Mouse (Mus musculus): ENCODE results near the gene Zfp263. TPM values are rescaled to one million over a fixed set of nuclear protein-coding genes. Genes with fewer than 3 reads are reported as not detected.
A peak's percentile ranks its signal among the peaks of the same experiment; 100 is the strongest.

Zfp263 gene
- 10 to 100 TPM in 1 of 2 experiments, 1 to 10 TPM in 1; 9.2 to 11.9 TPM for total RNA-seq (2021)
- long read RNA-seq, experiment 1, transcript Zfp263-201 (6 exons, 3,241 nt): major isoform, 5 of 7 reads
- long read RNA-seq, experiment 1, partial matches to known transcripts: 0 of 7 reads
- long read RNA-seq, experiment 1, other reads (novel, unspliced or antisense): 0 of 7 reads
- long read RNA-seq, experiment 2, transcript Zfp263-201 (6 exons, 3,241 nt): major isoform, 5 of 5 reads
- long read RNA-seq, experiment 2, partial matches to known transcripts: 0 of 5 reads
- long read RNA-seq, experiment 2, other reads (novel, unspliced or antisense): 0 of 5 reads

DNA sequence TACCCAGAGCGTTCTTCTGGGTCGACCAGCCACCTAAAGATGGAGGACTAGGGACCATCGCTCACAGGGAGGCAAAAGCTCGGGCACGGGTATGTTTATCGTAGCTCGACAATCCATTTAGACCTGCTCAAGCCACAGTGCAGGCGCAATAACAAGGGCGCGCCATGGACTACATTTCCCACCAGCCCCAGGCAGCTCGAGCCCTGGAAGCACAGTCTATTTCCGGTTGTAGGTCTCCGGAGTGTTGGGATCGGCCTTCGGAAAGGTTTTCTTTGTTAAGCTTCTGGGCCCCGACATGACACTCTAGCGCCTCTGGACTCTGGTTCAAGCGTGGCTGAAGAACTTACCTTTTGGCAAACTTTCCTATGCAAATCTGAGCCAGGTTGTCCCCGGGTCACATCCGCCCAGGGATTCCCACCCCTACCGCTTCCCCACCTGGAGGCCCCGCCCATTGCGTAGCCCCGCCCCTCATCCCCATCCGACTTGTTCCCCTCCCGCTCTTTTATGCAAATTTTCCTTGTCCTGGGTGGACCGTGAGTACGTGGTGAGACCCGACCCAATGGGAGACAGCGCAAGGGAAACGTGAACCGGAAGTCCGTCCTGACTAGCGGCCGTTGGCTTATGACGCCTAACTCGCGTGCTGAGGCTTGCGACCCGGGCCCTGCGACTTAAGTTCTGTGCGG, at the start of gene Zfp263:
TSS of gene Zfp263 (plus strand) at position 591 of the 683 bp plus-strand sequence.
- peak; percentile 86 for DNase-seq

DNA sequence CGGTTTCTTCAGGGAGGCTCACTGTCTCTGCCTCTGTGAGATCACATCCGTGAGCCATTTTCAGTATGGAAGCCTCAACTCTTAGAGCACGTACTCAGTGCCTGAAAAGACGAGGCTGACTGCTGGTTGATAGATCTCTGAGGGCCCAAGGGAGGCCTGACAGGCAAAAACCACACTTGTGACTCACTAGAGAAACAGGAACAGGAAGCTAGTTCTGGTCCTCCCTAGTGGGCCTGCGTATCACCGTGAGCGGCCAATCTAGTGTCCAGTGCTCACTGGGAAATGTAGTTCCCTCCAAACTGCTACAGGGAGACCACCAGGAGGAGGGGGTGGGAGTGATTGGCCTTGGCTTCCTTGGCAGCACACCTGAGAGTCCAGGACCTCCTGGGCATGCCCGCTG, 44.6 kb upstream of the Zfp263 start:
- no peak for DNase-seq

GRCm38 (mm10) chr16:3700893-3701292, 43.0 kb upstream of the Zfp263 start:
- no peak for DNase-seq

DNA sequence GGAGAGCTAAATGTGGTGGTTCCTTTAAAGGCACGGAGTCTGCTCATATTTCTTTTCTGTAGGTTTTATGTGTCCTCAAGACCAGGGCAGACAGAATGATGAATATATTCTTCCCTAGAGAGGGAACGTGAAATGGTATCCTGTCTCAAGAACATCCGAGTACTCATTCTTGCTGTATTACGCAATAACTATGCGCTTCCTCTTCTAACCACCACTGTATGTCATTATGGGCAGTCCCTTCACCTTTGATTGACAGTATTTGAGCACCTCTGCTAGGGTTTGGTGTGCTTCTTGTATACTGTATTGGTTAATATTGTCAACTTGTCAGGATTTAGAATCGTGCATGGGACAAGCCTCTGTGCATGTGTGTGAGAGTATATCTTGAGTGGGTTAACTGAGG, 37.2 kb upstream of the Zfp263 start:
- no peak for DNase-seq

DNA sequence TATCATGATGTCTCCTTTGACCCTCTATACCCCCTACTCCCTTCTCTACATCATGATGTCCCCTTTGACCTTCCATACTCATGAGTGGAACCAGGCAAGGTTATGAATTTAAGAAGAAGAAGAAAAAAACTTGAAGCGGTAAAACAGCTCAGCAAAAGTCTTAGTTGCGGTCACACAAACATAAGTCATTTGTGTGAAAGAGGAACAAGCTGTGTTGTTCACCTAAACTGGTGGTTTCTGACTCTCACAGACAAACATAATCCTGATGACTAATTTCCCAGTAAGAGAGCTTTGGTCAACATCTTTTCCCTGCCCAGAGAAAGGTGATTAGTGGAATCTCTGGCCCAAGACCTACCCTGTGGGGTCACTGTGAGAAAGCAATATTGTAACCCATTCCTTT, 29.2 kb upstream of the Zfp263 start:
- DNase-seq: no peak

DNA sequence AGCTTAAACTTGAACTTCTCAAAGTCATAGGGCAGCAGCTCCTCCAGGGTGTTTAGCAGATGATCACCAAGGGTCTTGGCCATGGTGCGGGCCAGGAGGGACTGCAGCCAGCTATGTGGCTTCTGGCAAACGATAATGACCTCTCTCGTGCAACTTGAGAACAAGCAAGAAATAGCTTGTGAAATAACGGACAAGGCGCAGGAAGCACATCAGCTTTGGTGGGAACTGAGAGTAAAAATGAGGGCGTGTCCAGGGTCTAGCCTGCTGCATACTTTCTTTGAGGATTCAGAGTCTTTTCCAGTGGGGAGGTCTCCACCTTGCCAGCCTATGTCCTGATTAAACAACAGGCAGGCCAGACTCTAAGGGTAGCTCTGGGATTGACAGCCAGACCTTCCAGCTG, 25.9 kb upstream of the Zfp263 start, which contains the start of gene Mefv:
TSS of gene Mefv (minus strand) at position 118 of the 400 bp plus-strand sequence.
- DNase-seq: no peak

DNA sequence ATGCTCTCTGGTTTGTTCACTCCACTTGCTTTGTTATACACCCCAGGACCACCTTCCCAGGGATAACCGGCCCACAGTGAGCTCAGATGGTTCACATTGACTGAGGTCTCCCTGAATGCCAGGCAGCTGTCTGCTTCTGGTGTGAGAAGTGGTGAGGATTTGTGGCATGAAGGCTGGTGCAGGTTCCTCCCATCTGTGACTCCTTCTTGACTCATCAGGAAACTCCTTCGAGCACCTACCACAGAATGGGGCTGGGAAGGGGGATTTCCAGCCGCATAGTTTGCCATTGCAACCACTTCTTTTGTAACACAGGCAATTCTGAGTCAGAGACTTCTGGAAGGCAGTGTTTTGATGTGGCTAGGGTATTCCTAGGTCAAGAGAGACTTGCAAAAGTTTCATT, 20.7 kb upstream of the Zfp263 start:
- DNase-seq: no peak

GRCm38 (mm10) chr16:3727980-3728720, 15.7 kb upstream of the Zfp263 start:
- no peak for DNase-seq

DNA sequence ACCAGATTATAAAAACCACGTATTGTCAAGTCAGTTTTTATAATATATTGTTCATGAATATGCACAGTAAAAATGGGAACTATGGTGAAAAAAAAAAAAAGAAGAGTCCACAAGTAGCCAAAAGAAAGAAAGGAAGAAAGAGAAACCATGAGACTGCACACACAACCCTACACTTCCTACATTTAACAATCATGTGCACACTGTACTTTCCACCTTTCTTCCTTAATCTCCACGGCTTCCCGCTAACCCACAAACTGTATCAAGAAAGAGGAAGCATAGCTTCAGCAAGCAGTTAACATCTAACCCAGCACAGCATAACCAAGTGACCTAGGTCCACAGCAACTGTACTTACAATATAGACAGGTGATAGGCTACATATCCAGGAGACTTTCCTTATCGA, 11.3 kb upstream of the Zfp263 start:
- DNase-seq: no peak

DNA sequence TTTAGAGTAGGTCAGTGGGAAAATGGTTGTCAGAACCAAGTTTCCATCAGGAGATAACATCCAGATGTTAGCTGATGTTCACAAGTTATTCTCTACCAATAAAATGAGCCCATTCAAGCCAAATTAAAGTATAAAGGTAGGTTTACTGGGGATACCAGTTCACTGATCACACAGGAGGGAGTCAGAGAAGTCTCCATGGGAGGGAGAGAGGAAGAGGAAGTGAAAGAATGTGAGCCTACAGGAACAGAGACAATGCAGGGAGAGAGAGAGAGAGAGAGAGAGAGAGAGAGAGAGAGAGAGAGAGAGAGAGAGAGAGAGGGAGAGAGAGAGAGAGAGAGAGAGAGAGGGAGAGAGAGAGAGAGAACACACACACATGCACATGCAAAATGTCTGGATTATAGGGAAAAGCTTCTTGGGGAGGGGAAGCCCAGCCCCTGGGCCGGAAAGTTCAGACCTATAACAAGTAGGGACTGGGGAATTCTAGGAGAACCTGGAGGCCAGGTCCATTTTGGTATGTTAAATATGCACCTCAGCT, 10.6 kb upstream of the Zfp263 start:
- no peak for DNase-seq

- DNase-seq: no peak
Observed at GRCm38 (mm10) chr16:3742466-3742865, 1.4 kb upstream of the Zfp263 start.

GRCm38 (mm10) chr16:3744186-3744700, 350 bp downstream of the Zfp263 start:
- peak; percentile 45 for DNase-seq

GRCm38 (mm10) chr16:3745656-3746055, 1.8 kb downstream of the Zfp263 start:
- DNase-seq: no peak

DNA sequence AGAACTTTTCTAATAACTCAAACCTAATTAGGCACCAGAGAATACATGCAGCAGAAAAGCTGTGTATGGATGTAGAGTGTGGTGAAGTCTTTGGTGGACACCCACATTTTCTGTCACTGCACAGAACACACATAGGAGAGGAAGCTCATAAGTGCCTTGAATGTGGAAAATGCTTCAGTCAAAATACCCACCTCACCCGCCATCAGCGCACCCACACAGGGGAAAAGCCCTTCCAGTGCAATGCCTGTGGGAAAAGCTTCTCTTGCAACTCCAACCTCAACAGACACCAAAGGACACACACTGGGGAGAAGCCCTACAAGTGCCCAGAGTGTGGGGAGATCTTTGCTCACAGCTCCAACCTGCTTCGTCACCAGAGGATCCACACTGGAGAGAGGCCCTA, 5.1 kb downstream of the Zfp263 start:
- DNase-seq: no peak

DNA sequence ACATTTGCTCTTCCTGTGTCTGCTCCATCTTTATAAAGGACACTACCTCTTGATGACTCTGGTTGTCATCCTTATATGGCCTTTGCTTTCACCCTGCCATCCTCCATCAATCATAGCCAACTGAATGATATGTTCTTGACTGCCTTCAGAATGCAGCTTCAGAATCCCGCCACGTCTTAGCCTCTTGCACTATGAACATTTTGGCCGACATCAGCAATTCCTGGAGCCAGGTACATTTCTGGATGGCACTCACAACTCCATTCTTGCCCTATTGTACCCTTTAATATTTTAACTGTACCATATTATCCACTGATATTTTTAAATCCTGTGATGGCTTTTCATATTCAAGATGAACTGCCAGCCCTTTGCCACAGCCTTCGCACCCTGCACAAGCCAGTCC, 27.7 kb downstream of the Zfp263 start:
- no peak for DNase-seq

- DNase-seq: no peak
Observed at GRCm38 (mm10) chr16:3776365-3776764, 32.5 kb downstream of the Zfp263 start.

DNA sequence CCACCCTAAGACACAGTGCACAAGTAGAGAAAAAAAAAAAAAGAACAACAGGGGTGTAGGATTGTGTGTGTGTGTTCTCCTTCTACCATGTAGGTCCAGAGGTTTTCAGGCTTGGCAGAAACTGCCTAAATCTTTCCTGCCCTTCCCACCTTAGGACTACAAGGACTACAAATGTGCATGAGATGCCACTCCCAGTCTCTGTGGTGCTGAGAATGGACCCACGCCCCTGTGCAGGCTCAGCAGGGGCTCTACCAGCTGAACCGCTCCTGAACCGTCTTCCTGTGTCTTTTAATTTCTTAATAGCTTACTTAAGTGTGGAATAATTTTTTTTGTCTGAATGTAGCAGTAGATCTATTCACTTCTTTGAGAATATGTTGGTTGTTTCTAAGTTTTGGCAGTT, 34.1 kb downstream of the Zfp263 start:
- no peak for DNase-seq

DNA sequence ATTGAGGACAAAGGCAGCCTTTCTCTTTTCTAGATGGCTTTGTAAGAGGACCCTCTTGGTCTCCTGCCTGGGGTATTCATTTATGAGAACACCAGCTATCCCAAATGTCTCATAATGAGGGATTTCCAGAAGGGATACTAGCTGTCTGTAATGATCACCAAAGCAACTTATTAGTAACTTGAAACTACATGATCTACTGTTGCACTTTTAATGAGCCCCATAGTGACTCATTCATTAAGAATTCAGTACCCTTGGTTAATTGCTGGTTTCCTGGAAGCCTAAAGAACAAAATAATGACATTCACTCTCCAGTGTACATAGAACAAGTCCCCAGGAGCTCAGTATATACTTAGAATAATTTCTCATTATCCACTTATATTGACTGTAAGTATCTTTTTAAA, 37.3 kb downstream of the Zfp263 start:
- no peak for DNase-seq

- no peak for DNase-seq
Observed at GRCm38 (mm10) chr16:3788394-3788793, 44.5 kb downstream of the Zfp263 start.
